Mouse (Mus musculus) hematopoietic stem cell, adult 5-6 weeks (primary cell): ENCODE measurements around the gene Lyve1. TPM values are rescaled to one million over a fixed set of nuclear protein-coding genes. Genes with fewer than 3 reads are reported as not detected.
A peak's percentile ranks its signal among the peaks of the same experiment; 100 is the strongest.

Source experiments
- ATAC-seq, 2 experiments: fragments of 125-278 bp in 1 of 2; replicated peaks in 1 of 2; 2 replicates each; pipeline ENCODE4 v1.8.0; 2016 to 2017; ENCODE audit warnings: inconsistent platforms in 2 of 2, mild to moderate bottlenecking in 2 of 2, moderate number of reproducible peaks in 2 of 2, low read depth in 1 of 2, moderate TSS enrichment in 1 of 2; ENCODE audit not compliant: low FRiP score in 2 of 2, poor library complexity in 2 of 2, severe bottlenecking in 2 of 2, insufficient read depth in 1 of 2, low TSS enrichment in 1 of 2
- total RNA-seq: library from RNA; stranded (forward); fragments of 172-1452, 232-1000 nt; gene quantifications from 2 replicates; pipeline ENCODE4 v1.2.3, GENCODE M21; 2017

Gene Lyve1
- total RNA-seq, 1 experiment from 2014 or later, result not detected

GRCm38 (mm10) chr7:110865038-110865437 is 2.0 kb upstream of the Lyve1 start:
- no peak for ATAC-seq

GRCm38 (mm10) chr7:110860129-110860528 is 2.9 kb downstream of the Lyve1 start:
- peak; percentile 32 to 57; a peak in 1 of 4 replicates for ATAC-seq

GRCm38 (mm10) chr7:110855604-110856003 is 7.4 kb downstream of the Lyve1 start:
- 0 out of 4 replicates have a peak, but pooled peaks of 1 of the 2 experiments have one; percentile 20 for ATAC-seq

GRCm38 (mm10) chr7:110854927-110855546 is 8.0 kb downstream of the Lyve1 start:
- no peak for ATAC-seq

- no peak for ATAC-seq
Measured at GRCm38 (mm10) chr7:110854519-110854918, 8.5 kb downstream of the Lyve1 start.

GRCm38 (mm10) chr7:110853611-110854010 is 9.4 kb downstream of the Lyve1 start:
- ATAC-seq, result no peak

GRCm38 (mm10) chr7:110851541-110852203 is 11.4 kb downstream of the Lyve1 start:
- ATAC-seq, result no peak

- ATAC-seq, result no peak
Measured at GRCm38 (mm10) chr7:110848371-110848770, 14.7 kb downstream of the Lyve1 start.

GRCm38 (mm10) chr7:110847321-110847720 is 15.7 kb downstream of the Lyve1 start:
- no peak for ATAC-seq

GRCm38 (mm10) chr7:110843916-110844874 is 18.8 kb downstream of the Lyve1 start, which contains the start of gene Rnf141:
TSS of gene Rnf141 (minus strand) at chr7:110844457.
- peak; percentile 88 for ATAC-seq

- ATAC-seq, result peak; percentile 82 to 86
Measured at GRCm38 (mm10) chr7:110840332-110840731, 22.7 kb downstream of the Lyve1 start.

- peak; percentile 89 to 96 for ATAC-seq
Measured at GRCm38 (mm10) chr7:110834522-110834921, 28.5 kb downstream of the Lyve1 start.

- no peak for ATAC-seq
Measured at GRCm38 (mm10) chr7:110834018-110834417, 29.0 kb downstream of the Lyve1 start.

GRCm38 (mm10) chr7:110833024-110833423 is 30.0 kb downstream of the Lyve1 start:
- peak; percentile 33 to 49; a peak in 1 of 4 replicates for ATAC-seq

GRCm38 (mm10) chr7:110823995-110824953 is 38.8 kb downstream of the Lyve1 start:
- ATAC-seq, result peak; percentile 91 to 94

- peak; percentile 58 to 77 for ATAC-seq
Measured at GRCm38 (mm10) chr7:110823593-110823992, 39.4 kb downstream of the Lyve1 start.

GRCm38 (mm10) chr7:110823076-110823475 is 40.0 kb downstream of the Lyve1 start:
- ATAC-seq, result no peak
